Mouse (Mus musculus) cerebellum, adult 9-11 months (tissue): ENCODE results near the gene Tbcc.

Experiments
- DNase-seq: peaks from one replicate; pipeline ENCODE4 v3.0.0; 2022

Tbcc gene

DNA sequence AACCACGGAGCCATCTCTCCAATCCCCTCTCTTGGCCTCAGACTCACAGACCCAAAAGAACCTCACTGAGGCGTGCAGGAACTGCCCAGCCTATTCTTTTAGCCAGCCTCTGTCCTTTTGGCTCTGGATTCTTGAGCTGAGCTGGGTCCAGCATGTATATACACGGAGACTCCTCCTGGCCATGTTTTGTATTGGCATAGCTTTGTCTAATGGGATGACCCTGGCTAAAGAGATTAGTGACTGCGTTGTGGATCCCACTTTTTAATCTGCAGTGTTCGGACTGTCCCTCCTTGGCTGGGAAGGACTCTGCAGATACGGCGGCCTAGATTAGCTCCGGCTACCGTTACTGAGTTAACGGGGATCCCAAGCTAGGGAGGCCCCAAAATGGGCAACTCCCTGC, 19.7 kb downstream of the Tbcc start, which contains the start of gene Prph2:
Gene Prph2, plus strand, starts transcription at position 274 of the 400 bp plus-strand sequence.
- DNase-seq, result no peak

DNA sequence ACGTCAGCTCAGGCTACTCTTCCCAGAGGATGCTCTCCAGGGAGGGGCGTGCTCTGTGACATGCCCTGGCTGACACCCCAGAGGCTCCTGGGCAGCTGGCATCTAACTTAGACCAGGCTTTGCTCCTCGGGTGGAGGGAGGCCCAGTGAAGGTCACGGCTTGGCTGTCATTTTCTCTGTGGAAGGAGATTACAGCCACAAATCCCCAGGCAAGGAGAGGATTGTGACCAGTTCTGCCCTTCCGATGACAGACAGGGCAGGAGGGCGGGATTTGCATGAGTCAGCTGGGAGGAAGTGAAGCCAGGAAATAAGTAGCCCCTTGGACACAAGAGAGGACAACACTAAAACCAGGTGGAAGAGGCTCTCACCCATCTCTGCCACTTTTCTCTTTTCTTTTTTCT, 21.8 kb downstream of the Tbcc start:
- DNase-seq, result no peak

DNA sequence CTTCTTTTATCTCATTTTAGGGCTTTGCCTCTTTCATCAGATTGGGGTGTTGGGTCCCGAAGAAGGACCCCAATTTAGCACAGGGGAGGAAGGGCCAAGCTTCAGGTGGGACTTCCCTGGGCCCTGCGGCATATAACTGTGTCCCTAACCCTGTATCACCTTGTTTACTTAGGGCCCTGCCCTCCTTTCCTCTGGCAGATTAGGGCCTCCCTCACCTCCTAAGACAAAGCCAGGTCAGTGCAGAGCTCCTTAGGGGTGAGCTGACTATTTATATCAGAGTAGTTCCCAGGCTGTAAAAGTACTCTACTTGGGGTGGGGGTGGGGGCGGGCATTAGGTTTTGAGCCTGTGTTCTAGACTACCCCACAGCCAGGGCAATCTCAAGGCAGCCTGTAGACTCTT, 24.6 kb downstream of the Tbcc start:
- DNase-seq, result no peak

DNA sequence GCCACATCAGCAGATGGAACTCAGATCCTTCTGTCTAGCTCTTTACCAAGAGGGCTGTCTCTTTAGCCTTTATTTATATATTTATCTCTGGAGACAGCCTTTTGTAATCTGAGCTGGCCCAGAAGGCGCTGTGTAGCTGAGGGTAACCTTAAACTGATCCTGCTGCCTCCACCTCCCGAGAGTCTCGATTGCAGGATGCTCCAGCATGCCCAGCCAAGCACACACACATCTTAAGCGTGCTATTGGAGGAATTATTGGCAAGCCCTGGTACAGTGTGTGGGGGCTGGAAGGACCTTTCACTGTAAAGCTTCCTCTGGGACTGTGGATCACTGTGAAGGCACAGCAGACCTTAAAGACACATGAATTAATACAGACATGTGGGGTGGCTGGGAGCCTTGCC, 28.5 kb downstream of the Tbcc start:
- no peak for DNase-seq

DNA sequence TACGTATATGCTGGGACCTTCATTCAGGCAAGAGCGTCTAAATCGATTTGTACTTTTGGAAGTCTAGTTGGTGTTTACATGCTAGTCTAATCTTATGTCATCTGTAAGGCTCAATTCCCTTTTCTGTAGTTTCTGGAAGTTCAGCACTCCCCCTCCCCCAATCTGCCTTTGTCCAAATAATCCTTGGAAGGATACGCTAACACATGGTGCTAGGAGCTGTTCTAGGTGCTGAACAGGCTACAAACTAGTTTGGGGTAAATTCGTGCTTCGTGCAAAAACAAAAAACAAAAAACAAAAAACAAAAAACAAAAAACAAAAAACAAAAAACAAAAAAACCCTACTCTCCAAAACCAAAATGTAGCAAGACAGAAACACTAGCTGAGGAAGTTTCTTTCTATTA, 30.4 kb downstream of the Tbcc start:
- DNase-seq, result no peak

DNA sequence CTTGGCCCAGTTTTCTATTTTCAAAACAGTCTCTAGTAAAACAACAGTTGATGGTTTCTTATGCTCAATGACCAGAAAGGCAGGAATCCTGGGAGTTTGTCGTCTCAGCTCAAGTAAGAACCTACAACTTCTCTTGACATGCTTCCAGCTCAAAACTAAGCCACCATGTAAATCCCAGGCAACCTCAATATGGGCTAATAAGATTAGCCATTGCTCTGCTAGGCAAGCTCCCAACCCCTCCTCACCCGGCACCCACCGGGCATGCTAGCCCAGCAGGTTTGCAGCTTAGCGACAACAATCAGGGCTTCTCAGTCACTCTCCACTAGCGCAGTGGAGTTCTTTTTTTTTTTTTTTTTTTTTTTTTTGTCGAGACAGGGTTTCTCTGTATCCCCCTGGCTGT, 35.7 kb downstream of the Tbcc start:
- no peak for DNase-seq

DNA sequence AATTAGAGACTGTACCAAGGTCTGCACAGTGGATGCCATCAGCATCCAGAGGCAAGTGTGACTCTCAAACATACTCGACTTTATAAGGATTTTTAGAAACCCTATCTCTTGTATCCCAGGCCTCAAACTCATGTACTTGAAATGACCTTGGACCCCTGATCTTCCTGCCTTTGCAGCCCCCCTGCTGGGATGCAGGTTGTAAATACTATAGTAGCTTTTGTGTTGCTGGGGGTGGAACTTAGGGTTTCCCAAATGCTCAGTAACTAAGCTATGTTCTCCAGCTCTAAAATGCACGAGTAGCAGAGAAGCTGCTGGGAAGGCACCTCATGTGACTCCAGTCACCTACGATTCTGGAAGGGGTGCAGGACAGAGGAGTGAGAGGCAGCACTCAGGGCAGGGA, 36.5 kb downstream of the Tbcc start:
- no peak for DNase-seq

DNA sequence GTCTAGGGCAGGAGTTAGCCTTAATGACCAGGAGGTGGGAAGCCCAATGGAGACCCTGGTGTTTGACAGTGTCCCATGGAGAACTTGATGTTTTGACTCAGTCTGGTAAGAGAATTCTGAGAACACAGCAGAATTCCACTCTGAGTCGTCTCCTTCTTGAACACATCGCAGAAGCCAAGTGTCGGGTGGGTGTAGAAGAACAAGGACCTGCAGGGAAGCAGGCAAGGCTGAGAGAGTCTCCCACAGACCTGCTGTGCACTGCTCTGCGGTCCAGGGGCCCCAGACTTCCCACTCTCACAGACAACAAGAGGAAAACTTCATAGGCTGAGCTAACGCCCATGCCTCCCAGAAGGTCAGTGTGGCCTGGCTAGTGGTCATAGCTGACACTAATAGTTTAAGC, 37.3 kb downstream of the Tbcc start:
- no peak for DNase-seq

DNA sequence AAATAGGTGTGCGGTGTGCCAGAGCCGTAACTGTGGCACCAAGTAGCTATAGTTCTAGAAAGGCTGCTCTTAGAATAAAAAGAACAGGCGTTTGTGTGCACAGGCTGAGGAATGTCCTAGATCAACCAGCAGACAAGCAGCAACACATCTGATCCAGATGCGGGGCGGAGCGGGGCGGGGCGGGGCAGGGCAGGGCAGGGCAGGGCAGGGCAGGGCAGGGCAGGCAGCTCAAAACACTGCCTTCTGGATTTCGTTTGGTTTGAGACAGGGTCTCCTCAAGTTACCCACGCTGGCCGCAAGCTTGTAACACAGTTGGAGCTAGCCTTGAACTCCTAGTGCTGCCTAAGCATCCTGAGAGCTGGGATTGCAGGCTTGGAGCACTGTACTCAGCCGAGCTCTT, 38.8 kb downstream of the Tbcc start:
- DNase-seq, result no peak

DNA sequence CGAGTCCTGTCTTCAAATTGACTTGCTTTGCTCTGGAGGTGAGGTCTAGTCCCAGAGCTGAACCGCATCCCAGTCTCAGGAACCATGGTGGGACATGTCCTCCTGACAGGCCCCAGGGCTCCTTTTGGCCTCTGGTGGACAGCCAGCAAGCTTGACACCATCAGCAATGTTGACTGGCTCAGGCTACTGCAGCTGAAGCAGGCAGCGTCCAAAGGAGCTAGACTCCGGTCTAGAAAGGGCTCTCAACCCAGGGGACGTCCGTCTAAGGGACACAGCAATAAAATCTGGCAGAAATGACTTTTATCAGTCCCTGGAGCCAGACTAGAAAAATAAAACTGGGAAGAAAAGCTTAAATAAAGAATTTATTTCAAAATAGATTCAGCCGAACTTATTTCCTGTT, 39.4 kb downstream of the Tbcc start:
- DNase-seq, result no peak

DNA sequence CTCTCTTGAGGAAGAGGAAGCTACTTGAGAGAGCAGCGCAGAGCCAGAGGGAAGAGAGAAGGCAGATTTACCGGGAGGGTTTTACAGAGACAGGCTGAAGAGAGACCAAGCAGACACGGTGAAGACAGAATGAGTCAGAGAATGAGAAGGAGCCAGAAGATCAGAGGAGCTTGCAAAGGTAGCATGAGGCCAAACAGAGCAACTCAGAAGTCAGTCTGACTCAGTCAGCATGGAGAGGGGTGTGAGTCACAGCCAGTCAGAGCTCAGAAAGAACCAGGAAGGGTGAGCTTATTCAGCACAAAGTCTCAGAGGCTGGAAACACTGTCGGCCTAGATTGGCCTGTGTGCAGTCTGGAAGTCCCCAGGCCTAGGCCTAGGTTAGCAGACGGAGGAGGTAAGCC, 42.5 kb downstream of the Tbcc start:
- no peak for DNase-seq

DNA sequence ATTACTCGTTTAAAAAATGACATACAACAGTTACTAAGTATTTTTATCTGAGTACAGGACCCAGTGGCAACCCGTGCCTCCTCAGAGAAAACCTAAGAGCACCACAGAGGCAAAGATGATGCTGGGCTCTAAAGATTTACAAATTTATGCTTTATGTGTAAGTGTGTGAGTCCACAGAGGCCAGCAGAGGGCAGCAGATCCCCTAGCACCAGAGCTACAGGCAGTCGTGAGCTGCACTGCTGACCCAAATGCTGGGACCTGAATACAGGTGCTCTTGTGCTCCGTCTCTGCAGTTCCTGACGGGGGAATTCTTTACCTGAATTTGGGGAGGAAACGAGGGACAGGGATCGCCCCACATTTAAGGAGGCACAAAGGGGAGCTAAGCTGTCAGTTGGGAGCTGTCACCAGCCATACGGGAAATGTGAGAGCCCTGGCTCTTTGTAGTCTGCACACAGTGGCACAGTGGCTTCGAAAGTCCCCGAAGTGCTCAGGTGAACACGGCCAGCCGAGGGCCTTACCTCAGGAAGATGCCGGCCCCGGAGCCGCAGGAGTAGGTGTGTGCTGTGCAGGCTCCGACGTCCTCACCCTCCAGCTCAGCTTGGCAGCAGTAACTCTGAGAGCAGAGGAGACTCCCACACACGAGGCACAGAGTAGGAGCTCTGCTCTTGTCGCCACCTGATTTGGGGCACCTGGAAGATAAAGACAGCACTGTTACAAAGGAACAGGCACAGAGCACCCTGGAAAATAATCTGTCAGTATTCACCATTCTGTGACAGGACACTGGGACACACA, 43.3 kb downstream of the Tbcc start:
- DNase-seq, result peak; percentile 29

DNA sequence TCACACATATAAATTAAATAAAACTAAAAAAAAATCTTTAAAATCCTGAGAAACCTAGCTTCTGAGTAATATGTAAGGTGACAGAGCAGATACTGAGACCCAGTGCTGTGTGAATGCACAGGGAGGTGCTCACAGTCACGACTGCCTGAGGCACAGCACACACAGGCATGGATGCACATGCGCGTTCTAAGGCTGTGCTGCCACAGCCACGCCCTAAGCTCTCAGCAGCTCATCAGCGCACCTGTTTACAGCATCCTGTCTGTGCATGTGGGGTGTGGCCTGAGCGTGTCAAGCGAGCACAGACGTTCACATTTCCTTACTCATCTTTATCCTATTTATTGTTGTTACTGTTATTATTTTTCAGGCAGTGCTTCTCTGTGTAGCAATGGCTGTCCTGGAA, 50.0 kb downstream of the Tbcc start:
- DNase-seq, result no peak
